Mouse (Mus musculus): ENCODE results near the gene Cd59b. TPM values are rescaled to one million over a fixed set of nuclear protein-coding genes. Genes with fewer than 3 reads are reported as not detected.

Cd59b gene
- 0.67 TPM in 1 of 4 replicates, not detected in the others for total RNA-seq (2023; ENCODE audit: inconsistent age)

DNA sequence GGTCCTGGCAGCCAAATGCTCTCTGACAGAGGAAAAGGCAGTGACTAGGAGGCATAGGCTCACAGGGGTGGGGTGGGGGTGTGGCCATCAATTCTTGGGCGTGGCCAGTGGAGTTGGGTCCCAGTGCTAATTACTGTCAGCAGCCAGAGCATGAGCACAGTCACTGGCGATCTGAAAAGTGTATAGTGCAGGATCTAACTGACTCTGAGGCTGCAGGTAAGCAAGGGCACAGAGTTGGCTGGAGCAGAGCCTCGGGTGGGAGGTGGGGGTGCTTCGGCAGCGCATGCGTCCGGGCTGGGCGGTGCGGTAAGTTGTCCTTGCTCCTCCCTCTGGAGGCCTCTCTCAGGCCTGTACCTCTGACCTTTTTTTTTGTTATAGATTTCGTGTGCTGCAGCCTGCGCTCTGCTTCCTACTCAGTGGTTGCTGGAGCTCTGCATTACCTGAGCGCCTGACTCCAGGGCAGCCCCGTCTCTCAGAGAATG lies at the start of gene Cd59b:
Gene Cd59b, plus strand, starts transcription at position 146 of the 482 bp plus-strand sequence.

DNA sequence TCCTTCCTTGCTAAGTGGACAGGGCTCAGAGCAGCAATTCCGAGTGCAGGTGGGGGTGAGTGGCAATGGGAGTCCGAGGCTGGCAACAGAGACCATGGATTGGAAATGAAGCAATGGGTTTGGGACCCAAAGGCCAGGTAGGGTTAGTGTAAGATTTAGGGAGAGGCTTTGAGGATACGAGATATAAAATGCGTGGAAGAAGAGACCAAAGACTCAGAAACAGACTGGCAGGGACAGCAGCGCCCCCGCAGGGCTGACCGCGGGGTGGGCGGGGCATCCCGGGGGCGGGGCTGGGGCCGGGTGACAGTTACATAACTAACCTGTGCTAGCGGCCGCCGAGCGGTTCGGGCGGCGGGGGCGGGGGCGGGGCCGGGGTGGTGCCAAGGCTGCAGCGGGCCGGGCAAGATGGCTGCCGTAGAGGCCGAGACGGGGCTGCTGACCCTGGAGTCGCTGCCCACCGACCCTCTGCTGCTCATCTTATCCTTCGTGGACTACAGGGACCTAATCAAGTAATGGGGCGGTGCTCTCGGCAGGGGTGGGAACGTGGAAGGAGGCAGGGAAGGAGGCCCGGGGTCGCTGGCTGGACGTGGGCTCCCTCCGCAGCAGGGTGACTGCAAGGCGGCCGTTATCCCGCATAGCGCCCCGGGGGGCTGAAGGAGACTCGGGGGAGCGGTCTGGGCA lies 42.1 kb upstream of the Cd59b start, which contains the start of gene Fbxo3:
Gene Fbxo3, plus strand, starts transcription at position 264 of the 681 bp plus-strand sequence.

DNA sequence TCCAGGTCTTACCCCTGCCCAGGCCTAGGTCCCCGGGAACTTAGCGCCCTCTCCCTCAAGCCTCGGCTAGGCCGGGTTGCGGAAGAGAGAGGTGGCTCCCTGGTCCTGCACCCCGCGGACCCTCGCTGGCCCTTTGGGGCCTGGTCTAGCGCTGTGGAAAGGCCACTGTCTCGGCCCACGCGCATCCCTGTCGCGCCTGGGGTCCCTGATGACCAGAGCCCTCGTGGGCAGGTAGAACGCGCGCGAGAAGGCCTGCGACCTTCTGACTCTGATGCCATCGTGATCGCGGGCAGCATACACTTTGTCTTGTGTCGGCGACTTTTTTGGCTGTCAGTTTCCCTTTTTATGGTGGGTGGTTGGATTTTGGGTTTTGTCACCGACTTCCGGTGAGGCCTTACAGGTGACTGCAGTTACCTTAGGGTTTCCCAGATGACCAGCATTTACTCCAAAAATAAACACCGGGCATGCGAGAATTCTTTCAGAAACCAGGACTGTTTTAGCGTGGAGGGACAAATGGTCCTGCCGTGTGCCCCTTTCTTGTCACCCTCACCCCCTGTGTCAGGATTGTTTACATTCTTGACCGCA lies 41.4 kb upstream of the Cd59b start, which contains the start of gene 4931422A03Rik:
Gene 4931422A03Rik, minus strand, starts transcription at position 223 of the 585 bp plus-strand sequence.

DNA sequence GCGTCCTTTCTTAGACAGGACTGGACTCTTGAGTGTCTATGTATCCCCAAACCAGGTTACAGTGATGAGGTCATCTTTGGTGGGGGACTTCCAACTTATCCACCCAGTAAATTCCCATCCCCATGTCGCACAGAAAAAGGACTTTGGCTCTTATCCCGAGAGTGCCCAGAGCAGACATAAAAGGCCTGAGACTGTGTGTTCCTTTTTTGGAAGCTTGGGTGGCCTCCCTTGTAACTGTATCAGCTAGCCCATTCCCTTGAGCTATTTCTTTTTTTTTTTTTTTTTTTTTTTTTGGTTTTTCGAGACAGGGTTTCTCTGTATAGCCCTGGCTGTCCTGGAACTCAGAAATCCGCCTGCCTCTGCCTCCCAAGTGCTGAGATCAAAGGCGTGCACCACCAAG lies 4.1 kb upstream of the Cd59b start, which contains the start of gene Gm10912:
Gene Gm10912, plus strand, starts transcription at position 301 of the 400 bp plus-strand sequence.

DNA sequence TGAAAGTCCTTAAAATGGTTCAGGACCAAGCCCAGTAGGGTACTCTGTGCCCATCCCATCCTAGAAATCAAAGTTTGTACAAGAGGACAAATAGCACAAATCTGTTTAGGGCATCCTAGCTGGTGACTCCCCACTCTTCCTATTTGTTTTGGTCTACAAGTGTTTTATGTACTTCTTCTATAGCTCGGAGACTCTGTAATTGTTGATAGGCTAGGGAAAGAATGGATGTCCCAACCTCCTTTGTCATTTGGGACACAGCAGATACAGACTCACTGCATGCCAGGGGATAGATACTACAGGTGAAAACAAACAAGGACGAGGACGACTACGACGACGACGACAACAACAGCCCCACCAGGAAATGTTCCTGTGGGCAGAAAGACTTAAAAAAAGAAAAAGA lies 1.2 kb upstream of the Cd59b start, which contains the start of gene Gm10799:
Gene Gm10799, minus strand, starts transcription at position 101 of the 400 bp plus-strand sequence.

DNA sequence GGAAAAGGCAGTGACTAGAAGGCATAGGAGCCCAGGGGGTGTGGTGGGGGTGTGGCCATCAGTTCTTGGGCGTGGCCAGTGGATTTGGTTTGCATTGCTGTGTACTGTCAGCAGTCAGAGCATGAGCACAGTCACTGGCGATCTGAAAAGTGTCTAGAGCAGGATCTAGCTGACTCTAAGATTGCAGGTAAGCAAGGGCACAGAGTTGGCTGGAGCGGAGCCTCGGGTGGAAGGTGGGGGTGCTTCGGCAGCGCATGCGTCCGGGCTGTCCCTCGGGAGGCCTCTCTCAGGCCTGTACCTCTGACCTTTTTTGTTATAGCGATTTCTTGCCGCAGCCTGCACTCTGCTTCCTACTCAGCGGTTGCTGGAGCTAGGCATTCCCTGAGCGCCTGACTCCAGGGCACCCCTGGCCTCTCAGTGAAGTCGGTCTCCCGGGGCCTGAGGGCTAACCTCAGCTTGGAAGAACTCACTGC lies 26.1 kb downstream of the Cd59b start, which contains the start of gene Cd59a:
Gene Cd59a, plus strand, starts transcription at position 61 of the 473 bp plus-strand sequence.

DNA sequence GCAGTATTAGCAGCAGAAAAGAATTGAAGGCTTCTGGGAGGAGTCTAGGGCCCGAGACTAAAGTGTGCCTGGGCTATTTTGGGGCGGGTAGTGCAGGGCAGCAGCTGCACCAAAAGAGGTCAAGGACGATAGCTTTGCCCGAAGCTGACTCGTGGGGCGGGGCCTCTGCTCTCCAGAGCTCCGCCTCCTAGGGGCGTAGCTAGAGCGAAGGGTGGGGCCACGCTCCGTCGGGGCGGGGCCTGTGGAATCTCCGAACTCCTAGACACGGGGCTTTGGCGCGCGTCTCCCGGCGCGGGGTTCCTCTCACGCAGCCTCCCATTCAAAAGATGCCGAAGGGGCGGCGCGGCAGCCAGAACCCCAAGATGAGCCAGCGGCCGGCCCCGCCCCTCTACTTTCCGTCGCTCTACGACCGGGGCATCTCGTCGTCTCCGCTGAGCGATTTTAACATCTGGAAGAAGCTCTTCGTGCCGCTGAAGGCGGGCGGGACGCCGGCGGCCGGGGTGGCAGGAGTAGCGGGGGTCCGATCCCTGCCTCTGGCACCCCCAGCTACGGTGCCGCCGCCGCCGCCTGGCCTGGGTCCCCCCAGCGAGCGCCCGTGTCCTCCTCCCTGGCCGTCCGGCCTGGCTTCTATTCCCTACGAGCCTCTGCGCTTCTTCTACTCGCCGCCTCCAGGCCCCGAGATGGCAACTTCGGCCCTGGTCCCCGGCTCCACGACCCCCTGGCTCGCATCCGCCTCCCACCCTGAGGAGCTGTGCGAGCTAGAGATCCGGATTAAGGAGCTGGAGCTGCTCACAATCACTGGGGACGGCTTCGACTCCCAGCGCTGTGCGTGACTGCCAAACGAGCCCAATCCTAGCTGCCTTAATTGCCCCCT lies 53.1 kb downstream of the Cd59b start, which contains the start of gene A930018P22Rik:
Gene A930018P22Rik, plus strand, starts transcription at position 265 of the 874 bp plus-strand sequence.

Other genes starting within 250 kb of the Cd59b start
- gene Lmo2, start 111.9 kb upstream of the Cd59b start, total RNA-seq (2023; ENCODE audit: inconsistent age) = 195 to 223 TPM (median 208 TPM) in 4 replicates
- 23.7 to 25.2 TPM (median 24.5 TPM) in 4 replicates for gene Fbxo3, start 42.1 kb upstream of the Cd59b start, total RNA-seq (2023; ENCODE audit: inconsistent age)
- gene 4931422A03Rik, start 41.5 kb upstream of the Cd59b start, total RNA-seq (2023; ENCODE audit: inconsistent age) = not detected in 4 replicates
- gene Gm10912, start 4.0 kb upstream of the Cd59b start, total RNA-seq (2023; ENCODE audit: inconsistent age) = 0.29 to 0.72 TPM (median 0.51 TPM) in 3 of 4 replicates, not detected in the other
- gene Gm10799, start 1.3 kb upstream of the Cd59b start, total RNA-seq (2023; ENCODE audit: inconsistent age) = not detected in 4 replicates
- 0.51 to 1.2 TPM (median 0.69 TPM) in 4 replicates for gene Cd59a, start 26.0 kb downstream of the Cd59b start, total RNA-seq (2023; ENCODE audit: inconsistent age)
- not detected in 4 replicates for gene A930018P22Rik, start 52.9 kb downstream of the Cd59b start, total RNA-seq (2023; ENCODE audit: inconsistent age)

Data from B cell, adult (primary cell).